Mouse (Mus musculus): ENCODE measurements around the gene Wipf3. TPM values are rescaled to one million over a fixed set of nuclear protein-coding genes. Genes with fewer than 3 reads are reported as not detected.

The Wipf3 gene
- total RNA-seq (2014; rRNA removed) (6.5 and 7.6 TPM in 2 replicates), polyA plus RNA-seq (2015; fragmentation: Nextera tagmentation; extraction: Ambion mirVana) (1.1 and 2.4 TPM in 2 replicates)

- peak within 1 kb of the TSS; percentile 67 for H3K4me3 ChIP-seq (ENCODE audit: low read depth, low read length)
- H3K4me2 ChIP-seq (ENCODE audit: low read depth) = peak within 1 kb of the TSS; percentile 89
- no peaks in the 10 kb centered on the region for H3K9me3 ChIP-seq (ENCODE audit: low read length)
- DNase-seq = peak; percentile 61
- TF ChIP-seq CTCF (IDR thresholded peaks at IDR 0.05; ENCODE audit: low read depth) = no peak
- peak; percentile 77 for ATAC-seq
- H3K4me1 ChIP-seq (ENCODE audit: insufficient read depth) = peaks cover 21% of the 10 kb centered on the region
- WGBS = under 1% methylated on average over 69 of the region's 71 CpGs
- H3K9ac ChIP-seq = peak within 1 kb of the TSS; percentile 81
- H3K27me3 ChIP-seq (ENCODE audit: insufficient read depth, low read length) = no peaks in the 10 kb centered on the region
- H3K27ac ChIP-seq (ENCODE audit: low read depth, low read length) = peak within 1 kb of the TSS; percentile 64
- H3K36me3 ChIP-seq (ENCODE audit: insufficient read depth) = no peaks in the 10 kb centered on the region
Measured at GRCm38 (mm10) chr6:54429447-54430194, at the start of gene Wipf3. Gene Wipf3 (plus strand): TSS chr6:54429603.

GRCm38 (mm10) chr6:54382636-54383035 is 46.8 kb upstream of the Wipf3 start:
- DNase-seq (no peak), ATAC-seq (no peak)
- Histone ChIP-seq H3K4me1 (ENCODE audit: insufficient read depth) (peaks cover 8% of the 10 kb centered on the region; the same call in 1 of the 2 replicates), H3K27me3 (ENCODE audit: insufficient read depth, low read length) (no peaks in the 10 kb centered on the region), H3K36me3 (ENCODE audit: insufficient read depth) (no peaks in the 10 kb centered on the region), H3K9me3 (ENCODE audit: low read length) (no peaks in the 10 kb centered on the region), H3K4me2 (ENCODE audit: low read depth) (no peak overlapping the region), H3K4me3 (ENCODE audit: low read depth, low read length) (no peak overlapping the region), H3K9ac (no peak overlapping the region), H3K27ac (ENCODE audit: low read depth, low read length) (no peak overlapping the region)
- no peak for TF ChIP-seq CTCF (IDR thresholded peaks at IDR 0.05; ENCODE audit: low read depth)
- WGBS = 77% methylated on average over 8 of the region's 8 CpGs

- no peak for TF ChIP-seq CTCF (IDR thresholded peaks at IDR 0.05; ENCODE audit: low read depth)
- ATAC-seq (no peak; the same call in 1 of the 2 replicates), DNase-seq (no peak)
- no peak overlapping the region for H3K9ac ChIP-seq
- 33% methylated on average over 12 of the region's 12 CpGs for WGBS
- H3K36me3 ChIP-seq (ENCODE audit: insufficient read depth) = no peaks in the 10 kb centered on the region
- no peaks in the 10 kb centered on the region for H3K27me3 ChIP-seq (ENCODE audit: insufficient read depth, low read length)
- H3K4me1 ChIP-seq (ENCODE audit: insufficient read depth) = peaks cover 12% of the 10 kb centered on the region; the same call in 1 of the 2 replicates
- H3K4me2 ChIP-seq (ENCODE audit: low read depth) = no peak overlapping the region
- H3K9me3 ChIP-seq (ENCODE audit: low read length) = no peaks in the 10 kb centered on the region
- no peak overlapping the region for H3K27ac ChIP-seq (ENCODE audit: low read depth, low read length)
- no peak overlapping the region for H3K4me3 ChIP-seq (ENCODE audit: low read depth, low read length)
Measured at GRCm38 (mm10) chr6:54383893-54384524, 45.4 kb upstream of the Wipf3 start.

- Histone ChIP-seq H3K9me3 (ENCODE audit: low read length) (no peaks in the 10 kb centered on the region), H3K4me1 (ENCODE audit: insufficient read depth) (peaks cover 12% of the 10 kb centered on the region; the same call in 1 of the 2 replicates), H3K9ac (no peak overlapping the region), H3K4me3 (ENCODE audit: low read depth, low read length) (no peak overlapping the region), H3K36me3 (ENCODE audit: insufficient read depth) (no peaks in the 10 kb centered on the region), H3K27me3 (ENCODE audit: insufficient read depth, low read length) (no peaks in the 10 kb centered on the region), H3K4me2 (ENCODE audit: low read depth) (no peak overlapping the region), H3K27ac (ENCODE audit: low read depth, low read length) (no peak overlapping the region)
- no peak for TF ChIP-seq CTCF (IDR thresholded peaks at IDR 0.05; ENCODE audit: low read depth)
- ATAC-seq = no peak
- 95% methylated on average over 1 of the region's 1 CpGs for WGBS
- no peak for DNase-seq
Measured at GRCm38 (mm10) chr6:54384777-54385176, 44.6 kb upstream of the Wipf3 start.

- H3K27me3 ChIP-seq (ENCODE audit: insufficient read depth, low read length) = no peaks in the 10 kb centered on the region
- TF ChIP-seq CTCF (IDR thresholded peaks at IDR 0.05; ENCODE audit: low read depth) = no peak
- no peak overlapping the region for H3K4me3 ChIP-seq (ENCODE audit: low read depth, low read length)
- H3K4me2 ChIP-seq (ENCODE audit: low read depth) = no peak overlapping the region
- peak; percentile 79 for ATAC-seq
- H3K9ac ChIP-seq = no peak overlapping the region
- 45% methylated on average over 4 of the region's 4 CpGs for WGBS
- DNase-seq = peak; percentile 52
- H3K9me3 ChIP-seq (ENCODE audit: low read length) = no peaks in the 10 kb centered on the region
- H3K4me1 ChIP-seq (ENCODE audit: insufficient read depth) = peaks cover 12% of the 10 kb centered on the region; the same call in 1 of the 2 replicates
- peak overlapping the region; percentile 73 for H3K27ac ChIP-seq (ENCODE audit: low read depth, low read length)
- no peaks in the 10 kb centered on the region for H3K36me3 ChIP-seq (ENCODE audit: insufficient read depth)
Measured at GRCm38 (mm10) chr6:54386429-54386828, 43.0 kb upstream of the Wipf3 start.

- no peak for TF ChIP-seq CTCF (IDR thresholded peaks at IDR 0.05; ENCODE audit: low read depth)
- DNase-seq = no peak
- no peak overlapping the region for H3K4me2 ChIP-seq (ENCODE audit: low read depth)
Measured at GRCm38 (mm10) chr6:54387044-54387443, 42.4 kb upstream of the Wipf3 start.

GRCm38 (mm10) chr6:54387751-54388150 is 41.7 kb upstream of the Wipf3 start:
- TF ChIP-seq CTCF (IDR thresholded peaks at IDR 0.05; ENCODE audit: low read depth) = no peak
- Histone ChIP-seq H3K4me2 (ENCODE audit: low read depth) (no peak overlapping the region), H3K9ac (no peak overlapping the region), H3K9me3 (ENCODE audit: low read length) (no peaks in the 10 kb centered on the region), H3K4me3 (ENCODE audit: low read depth, low read length) (no peak overlapping the region), H3K36me3 (ENCODE audit: insufficient read depth) (no peaks in the 10 kb centered on the region), H3K27me3 (ENCODE audit: insufficient read depth, low read length) (no peaks in the 10 kb centered on the region), H3K27ac (ENCODE audit: low read depth, low read length) (no peak overlapping the region), H3K4me1 (ENCODE audit: insufficient read depth) (peaks cover 12% of the 10 kb centered on the region; the same call in 1 of the 2 replicates)
- WGBS = 62% methylated on average over 5 of the region's 5 CpGs
- ATAC-seq (no peak), DNase-seq (no peak)

More at GRCm38 (mm10) chr6:54387044-54387443, 42.4 kb upstream of the Wipf3 start:
- Histone ChIP-seq H3K27me3 (ENCODE audit: insufficient read depth, low read length) (no peaks in the 10 kb centered on the region), H3K9me3 (ENCODE audit: low read length) (no peaks in the 10 kb centered on the region), H3K27ac (ENCODE audit: low read depth, low read length) (no peak overlapping the region), H3K4me1 (ENCODE audit: insufficient read depth) (peaks cover 12% of the 10 kb centered on the region; the same call in 1 of the 2 replicates), H3K9ac (no peak overlapping the region), H3K36me3 (ENCODE audit: insufficient read depth) (no peaks in the 10 kb centered on the region), H3K4me3 (ENCODE audit: low read depth, low read length) (no peak overlapping the region)
- 83% methylated on average over 3 of the region's 3 CpGs for WGBS
- ATAC-seq = no peak

All from forebrain, postnatal 0 days (tissue).